Mouse (Mus musculus): ENCODE data around the gene Olfr711.
"Not testable (repeated sequence)": the region's sequence is repeated elsewhere in the genome, so short reads cannot be mapped to it uniquely, and the experiment has no call there.

Gene Olfr711

DNA sequence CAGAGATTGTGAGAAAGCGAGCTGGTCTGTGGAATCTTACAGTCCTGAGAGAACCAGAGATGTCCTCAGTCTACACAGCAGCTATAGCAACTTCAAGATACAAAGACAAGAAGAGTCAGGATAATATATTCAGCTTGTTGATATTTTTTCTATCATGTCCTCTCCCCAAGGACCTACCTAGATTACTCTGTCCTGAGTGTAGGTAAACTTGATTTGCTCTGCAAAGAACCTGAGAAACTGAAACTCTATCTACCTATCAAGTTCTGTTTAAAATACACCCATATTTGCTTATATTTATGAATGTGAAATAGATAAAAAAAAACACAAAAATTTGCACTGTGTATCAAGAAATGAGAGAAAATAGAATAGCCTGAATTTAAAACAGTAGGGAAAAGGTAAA, at the start of gene Olfr711:
Olfr711 (minus strand) TSS at position 101 of the 400 bp plus-strand sequence.
- no peak for DNase-seq

DNA sequence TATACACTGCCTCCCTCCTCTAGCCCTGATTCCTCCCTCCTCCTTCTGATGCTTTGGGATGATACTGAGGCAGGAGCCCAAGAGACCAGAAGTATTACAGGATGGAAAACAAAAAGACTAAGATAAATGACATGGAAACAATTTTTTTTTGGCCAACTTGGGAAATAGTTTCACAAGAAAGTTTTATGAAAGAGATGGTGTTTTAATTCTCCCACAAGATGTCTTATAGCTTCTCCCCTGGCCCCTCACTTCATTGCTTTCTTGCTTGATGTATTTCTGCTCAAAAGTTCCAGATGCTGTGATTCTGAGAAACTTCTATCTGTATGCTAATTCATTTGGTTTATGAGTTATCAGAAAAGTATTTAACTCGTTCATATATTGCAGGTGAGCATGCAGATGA, 30.7 kb upstream of the Olfr711 start, which contains the start of gene Olfr2:
Olfr2 (minus strand) TSS at position 101 of the 400 bp plus-strand sequence.
- no peak for DNase-seq

- DNase-seq: no peak
Measured at GRCm38 (mm10) chr7:107004169-107004568, 28.9 kb upstream of the Olfr711 start.

- no peak for DNase-seq
Measured at GRCm38 (mm10) chr7:107000798-107001197, 25.5 kb upstream of the Olfr711 start.

DNA sequence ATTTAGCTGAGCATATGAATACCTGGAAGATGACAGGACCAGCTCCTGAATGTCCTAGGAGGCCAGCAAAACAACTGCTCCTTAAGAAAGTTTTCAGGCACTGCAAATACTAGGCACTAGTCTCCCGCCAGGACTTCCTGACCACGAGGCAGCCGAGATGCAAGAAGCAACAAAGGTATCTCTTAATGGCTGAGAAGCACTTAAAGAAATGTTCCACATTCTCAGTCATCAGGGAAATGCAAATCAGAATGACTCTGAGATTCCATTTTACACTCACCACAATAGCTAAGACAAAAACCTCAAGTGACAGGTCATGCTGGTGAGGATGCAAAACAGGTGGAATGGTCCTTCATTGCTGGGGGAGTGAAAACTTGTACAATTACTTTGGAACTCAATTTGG, 10.0 kb upstream of the Olfr711 start:
- no peak for DNase-seq

DNA sequence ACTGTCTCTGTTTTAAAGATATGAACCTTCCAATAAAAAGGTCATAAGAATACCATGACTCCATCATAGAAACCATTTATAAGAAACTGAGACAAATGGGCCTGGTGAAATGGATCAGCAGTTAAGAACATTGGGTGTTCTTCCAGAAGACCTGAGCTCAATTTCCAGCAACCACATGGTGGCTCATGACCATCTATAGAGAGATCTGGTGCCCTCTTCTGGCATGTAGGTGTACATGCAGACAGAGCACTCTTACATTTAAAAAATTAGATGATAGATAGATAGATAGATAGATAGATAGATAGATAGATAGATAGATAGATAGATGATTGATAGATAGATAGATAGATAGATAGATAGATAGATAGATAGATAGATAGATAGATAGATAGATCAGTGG, 7.8 kb downstream of the Olfr711 start:
- DNase-seq: not testable (repeated sequence)

DNA sequence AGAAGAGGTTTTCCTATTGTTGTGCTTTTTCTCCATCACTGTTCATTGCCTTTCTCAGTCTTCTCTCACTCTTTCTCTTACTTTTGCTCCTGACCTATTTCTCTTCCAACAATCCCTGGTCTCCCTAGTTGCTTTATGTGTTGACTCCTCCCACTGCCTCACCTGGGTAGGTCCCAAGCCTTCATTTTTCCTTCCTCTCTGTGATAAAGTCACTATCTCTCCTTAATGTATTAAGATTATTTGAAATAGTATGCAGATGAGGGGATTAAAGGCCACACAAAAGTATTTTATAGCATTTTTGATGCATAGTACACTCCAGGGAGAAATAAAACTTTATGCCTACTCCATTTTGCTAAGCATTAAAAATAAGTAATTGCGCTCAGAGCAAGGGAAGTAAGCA, 11.4 kb downstream of the Olfr711 start, which contains the start of gene Olfr6:
Olfr6 (minus strand) TSS at position 101 of the 400 bp plus-strand sequence.
- no peak for DNase-seq

GRCm38 (mm10) chr7:106948212-106948611, 27.0 kb downstream of the Olfr711 start, which contains the start of gene Olfr710:
Olfr710 (minus strand) TSS chr7:106948312.
- no peak for DNase-seq

- no peak for DNase-seq
Measured at GRCm38 (mm10) chr7:106932119-106932518, 43.1 kb downstream of the Olfr711 start, which contains the start of gene Olfr709-ps1. Olfr709-ps1 (minus strand) TSS chr7:106932219.

DNA sequence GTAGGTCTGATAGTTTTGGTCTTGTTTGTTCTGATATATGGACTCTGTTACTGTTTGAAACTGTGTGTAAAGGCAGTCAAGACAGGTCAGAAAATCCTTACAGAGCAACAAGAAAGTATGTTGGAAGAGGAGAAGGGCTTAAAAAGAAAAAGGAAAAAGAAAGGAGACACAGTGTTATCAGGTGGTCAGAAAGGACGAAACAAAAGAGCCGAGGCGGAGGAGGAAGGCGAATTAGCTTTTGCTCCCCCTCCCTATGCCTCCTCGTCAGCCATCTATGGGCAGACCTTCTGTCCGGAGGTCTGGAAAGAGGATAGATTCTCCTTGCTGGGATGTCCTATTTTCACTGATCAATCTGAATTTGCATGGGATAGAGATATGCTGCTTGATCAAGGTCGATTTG, 54.3 kb downstream of the Olfr711 start:
- not testable (repeated sequence) for DNase-seq

Measured in cerebellum, adult 9-11 months (tissue).